Mouse (Mus musculus) brain, embryonic 14.5 days (tissue): ENCODE data around the gene Ramp1.

ENCODE experiments used
- CTCF ChIP-seq: fragments of 200-500 bp; IDR thresholded peaks from 2 replicates; pipeline ENCODE4 v1.5.1; 2012; ENCODE audit warnings: inconsistent platforms, mild to moderate bottlenecking, moderate library complexity, borderline replicate concordance; ENCODE audit not compliant: insufficient read depth, insufficient read length; ENCODE audit errors: extremely low read depth
- POLR2A ChIP-seq: fragments of 200-500 bp; IDR thresholded peaks from 2 replicates; pipeline ENCODE4 v1.6.1; 2012; ENCODE audit warnings: mild to moderate bottlenecking, inconsistent platforms, borderline replicate concordance; ENCODE audit not compliant: poor library complexity, insufficient read depth, insufficient read length, severe bottlenecking; ENCODE audit errors: extremely low read depth

DNA sequence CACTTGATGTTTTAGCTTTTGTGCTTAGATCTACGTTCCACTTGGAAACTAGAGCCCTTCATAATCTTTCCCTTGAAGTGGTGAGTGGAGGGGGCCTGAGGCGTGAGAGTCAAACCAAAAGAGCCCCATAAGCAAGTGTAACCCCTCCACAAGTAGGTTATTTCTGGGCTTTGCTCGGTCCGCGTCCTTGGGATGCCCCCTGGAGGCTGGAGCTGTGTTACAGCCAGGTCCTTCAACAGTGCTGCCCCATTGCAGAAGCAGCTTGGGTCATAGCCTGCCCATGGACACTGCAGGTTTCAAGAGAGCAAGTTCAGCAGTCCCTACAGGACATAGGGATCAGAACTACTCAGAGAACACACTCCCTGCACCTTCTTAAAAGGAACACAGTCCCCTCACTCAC is 59.5 kb downstream of the Ramp1 start:
- peak; percentile 56 for TF ChIP-seq CTCF
- no peak for TF ChIP-seq POLR2A
